Mouse (Mus musculus) R1 (cell line): Measurements from ENCODE around the gene Anks1b.
A peak's percentile ranks its signal among the peaks of the same experiment; 100 is the strongest.

Experiments
- DNase-seq: peaks from one replicate; pipeline ENCODE4 v3.0.0-alpha.2; 2018; ENCODE audit warnings: low read depth, low spot score

Gene Anks1b

GRCm38 (mm10) chr10:90724931-90725330 is 851.6 kb downstream of the Anks1b start:
- no peak for DNase-seq

GRCm38 (mm10) chr10:90728401-90729358 is 855.4 kb downstream of the Anks1b start:
- DNase-seq = peak; percentile 66

- DNase-seq = no peak
These were observed 856.2 kb downstream of the Anks1b start for GRCm38 (mm10) chr10:90729527-90729926.

DNA sequence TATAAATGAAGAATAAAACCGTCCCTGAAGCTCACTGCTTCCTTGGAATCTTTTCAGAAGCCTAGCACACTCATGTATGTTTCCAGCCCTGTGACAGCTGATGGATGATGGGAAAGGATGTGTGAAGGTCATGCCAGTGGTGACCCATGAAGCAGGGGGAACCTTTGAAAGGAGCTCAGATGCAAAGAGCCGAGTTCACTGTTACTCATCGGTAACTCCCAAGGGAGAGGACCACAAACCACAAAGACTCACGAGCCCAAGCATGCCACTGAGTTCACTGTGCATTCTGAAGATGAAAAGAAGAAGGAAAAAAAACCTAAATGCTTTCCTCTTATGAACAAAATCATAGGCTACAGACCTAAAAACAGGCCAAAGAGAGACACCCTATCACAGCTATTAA is 859.5 kb downstream of the Anks1b start:
- no peak for DNase-seq

DNA sequence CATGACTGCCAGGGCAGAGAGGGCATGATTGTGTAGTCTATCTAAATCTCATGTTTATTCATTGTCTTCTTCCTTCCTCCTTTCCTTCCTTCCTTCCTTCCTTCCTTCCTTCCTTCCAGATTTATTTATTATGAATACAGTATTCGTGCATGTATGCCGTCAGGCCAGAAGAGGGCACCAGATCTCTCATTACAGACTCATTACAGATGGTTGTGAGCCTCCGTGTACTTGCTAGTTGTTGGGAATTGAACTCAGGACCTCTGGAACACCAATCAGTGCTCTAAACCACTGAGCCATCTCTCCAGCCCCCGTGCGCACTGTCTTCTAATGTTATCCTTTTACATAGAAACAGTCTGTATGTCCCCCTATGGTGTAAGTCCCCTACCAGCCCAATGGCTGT is 860.3 kb downstream of the Anks1b start:
- peak; percentile 54 for DNase-seq

GRCm38 (mm10) chr10:90738475-90738874 is 865.2 kb downstream of the Anks1b start:
- DNase-seq = no peak

DNA sequence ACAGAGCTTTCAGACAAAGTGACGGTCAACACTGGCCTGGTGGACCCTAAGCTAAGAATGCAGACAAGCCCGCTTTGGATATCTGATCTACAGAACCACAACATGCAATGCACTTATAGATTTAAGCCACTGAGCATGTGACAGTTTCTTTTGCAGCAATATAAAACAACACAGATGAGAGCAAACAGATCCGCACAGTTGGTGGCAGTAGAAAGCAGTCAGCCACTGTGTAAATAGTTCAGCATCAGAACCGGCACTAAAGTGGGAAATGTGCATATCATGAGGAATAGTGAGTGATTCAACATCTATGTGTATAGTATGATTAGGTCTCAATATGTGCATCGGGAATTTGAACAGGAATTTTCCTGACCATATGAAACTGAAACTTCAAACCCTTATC is 867.6 kb downstream of the Anks1b start:
- DNase-seq = no peak

DNA sequence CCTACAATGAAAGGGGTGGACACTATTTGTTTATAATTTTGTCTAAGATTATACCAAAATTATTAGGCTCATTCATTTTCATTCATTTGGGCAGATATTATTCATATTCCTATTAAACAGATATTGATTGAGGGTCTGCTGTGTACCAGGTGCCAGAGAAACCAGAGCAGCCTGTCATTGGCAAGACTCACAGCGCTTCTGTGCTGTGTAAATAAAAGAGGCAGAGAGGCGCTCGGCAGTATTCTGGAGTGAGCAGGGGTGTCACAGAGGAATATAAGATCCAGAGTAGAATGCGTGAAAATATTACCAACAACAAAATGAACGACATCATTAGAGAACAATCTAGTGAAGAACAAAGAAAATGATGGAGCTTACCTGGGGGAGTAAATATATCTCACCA is 878.6 kb downstream of the Anks1b start:
- no peak for DNase-seq

DNA sequence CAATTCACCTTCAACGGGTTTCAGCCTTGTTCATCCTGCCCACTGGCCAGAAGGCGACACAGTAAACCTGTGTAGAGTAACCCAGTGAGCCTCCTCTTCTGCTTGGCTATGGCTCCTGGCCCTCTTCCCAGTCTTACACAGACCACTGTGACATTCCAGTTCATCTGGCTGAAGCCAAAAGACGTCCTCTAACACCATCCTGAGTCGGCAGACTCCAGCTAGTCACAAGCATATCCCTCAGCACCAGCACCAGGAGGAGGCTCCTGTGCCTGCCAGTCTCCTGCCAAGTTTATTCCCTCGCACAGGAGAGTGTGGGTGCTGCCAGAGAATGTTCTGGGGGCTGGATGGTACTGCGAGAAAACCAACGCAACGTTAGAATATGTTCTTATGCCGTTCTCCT is 879.8 kb downstream of the Anks1b start:
- no peak for DNase-seq

DNA sequence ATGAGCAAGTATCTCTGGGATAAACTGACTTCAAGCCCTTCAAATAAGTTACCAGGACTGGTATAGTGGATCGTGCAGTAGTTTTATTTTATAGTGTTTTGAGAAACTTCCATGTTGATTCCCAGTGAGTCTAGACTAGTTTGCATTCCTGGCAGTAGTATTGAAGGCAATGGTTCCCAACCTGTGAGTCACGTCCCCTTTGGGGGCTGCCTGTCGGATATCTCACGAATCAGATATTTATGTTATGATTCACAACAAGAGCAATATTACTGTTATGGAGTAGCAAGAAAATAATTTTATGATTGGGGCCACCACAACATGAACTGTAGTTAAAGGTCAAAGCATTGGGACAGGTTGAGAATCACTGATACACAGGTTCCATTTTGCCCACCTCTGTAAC is 884.5 kb downstream of the Anks1b start:
- no peak for DNase-seq

DNA sequence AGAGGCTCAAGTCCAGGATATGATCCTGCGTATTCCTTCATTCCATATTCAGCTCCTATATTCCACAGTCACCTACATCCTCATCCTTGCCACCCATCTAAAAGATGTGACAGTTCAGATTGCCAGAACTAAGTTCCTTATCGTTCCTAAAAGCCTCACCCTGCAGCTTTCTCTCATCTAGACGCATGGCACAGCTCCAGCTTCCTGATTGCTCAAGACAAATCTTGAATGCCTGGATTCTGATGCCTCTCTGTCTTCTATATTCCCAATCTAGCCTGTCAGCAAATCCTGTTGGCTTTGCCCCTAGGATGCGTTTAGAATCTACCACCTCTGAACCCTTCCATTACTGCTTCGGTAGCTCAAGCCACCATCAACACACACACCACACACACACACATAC is 886.6 kb downstream of the Anks1b start:
- DNase-seq = no peak

GRCm38 (mm10) chr10:90766261-90766660 is 893.0 kb downstream of the Anks1b start:
- DNase-seq = no peak

- peak; percentile 10 for DNase-seq
These were observed 897.2 kb downstream of the Anks1b start for GRCm38 (mm10) chr10:90770403-90770955.

GRCm38 (mm10) chr10:90771046-90771445 is 897.7 kb downstream of the Anks1b start:
- DNase-seq = no peak

DNA sequence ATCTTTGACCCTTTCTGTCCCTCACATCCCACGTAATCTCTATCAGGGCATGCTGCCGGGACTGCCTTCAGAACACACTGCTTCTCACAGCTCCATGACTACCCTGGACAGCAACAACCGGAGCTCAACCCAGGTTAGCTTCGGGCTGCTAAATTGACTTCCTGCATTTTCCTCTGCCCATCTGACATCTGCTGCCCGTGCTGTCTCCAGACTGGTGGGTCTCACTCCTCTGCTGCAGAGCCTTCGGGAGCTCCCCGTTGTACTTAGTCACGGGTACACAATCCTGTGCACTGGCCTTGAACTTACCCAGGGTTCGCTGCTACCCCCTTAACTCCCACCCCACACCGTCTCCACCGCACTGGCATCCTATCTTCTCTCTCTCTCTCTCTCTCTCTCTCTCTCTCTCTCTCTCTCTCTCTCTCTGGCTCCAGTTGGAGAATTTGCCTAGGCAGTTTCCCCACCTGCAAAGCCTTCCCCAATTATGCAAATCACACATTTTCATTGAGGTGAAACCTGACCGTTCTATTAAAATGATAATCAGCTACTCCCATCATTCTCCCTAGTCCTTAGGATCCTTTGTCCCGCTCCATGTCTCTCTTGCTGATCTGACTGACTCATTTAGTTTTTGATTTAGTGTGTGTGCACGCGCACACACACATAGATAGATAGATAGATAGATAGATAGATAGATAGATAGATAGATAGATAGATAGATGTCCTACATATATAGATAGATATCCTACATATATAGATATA is 898.3 kb downstream of the Anks1b start:
- peak; percentile 69 for DNase-seq

DNA sequence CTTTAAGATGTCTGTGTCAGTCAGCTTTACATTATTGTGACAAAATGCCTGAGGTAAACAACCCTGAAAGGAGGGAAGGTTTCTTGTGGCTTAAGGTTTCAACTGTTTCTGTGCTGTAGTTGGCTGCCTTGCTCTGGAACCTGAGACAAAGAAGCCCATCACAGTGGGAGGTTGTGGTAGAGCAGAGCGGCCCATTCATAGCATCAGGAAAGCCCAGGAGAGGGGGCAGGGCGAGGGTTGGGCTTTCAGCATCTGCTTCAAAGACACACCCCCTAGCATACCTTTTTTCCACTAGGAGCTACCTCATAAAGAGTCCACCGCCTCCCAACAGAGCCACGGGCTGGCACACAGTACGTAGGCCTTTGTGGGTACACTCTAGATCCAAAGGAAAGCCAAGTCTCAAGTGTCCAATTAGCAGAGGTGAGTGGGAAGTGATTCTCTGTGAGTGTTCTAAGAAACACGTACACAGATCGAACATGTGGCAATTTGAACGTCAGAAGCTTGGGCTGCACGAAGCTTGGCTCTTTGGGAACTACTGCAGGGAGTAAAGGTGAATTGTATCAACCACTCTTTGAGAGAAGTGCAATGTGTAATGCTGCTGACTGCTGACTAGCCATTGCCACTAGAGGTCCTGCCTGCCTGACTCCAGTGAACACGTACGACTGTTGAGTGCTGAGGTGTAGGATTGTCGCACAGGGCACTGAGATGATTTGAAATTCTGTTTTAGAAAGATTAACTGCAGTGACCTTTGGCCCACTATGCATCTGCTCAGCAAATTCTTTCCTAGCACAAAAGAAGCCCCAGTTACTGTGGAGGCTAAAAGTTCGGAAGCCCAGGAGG is 906.5 kb downstream of the Anks1b start:
- peak; percentile 96 for DNase-seq

- DNase-seq = no peak
These were observed 911.8 kb downstream of the Anks1b start for GRCm38 (mm10) chr10:90784981-90785650.

GRCm38 (mm10) chr10:90785680-90786079 is 912.4 kb downstream of the Anks1b start:
- DNase-seq = no peak

DNA sequence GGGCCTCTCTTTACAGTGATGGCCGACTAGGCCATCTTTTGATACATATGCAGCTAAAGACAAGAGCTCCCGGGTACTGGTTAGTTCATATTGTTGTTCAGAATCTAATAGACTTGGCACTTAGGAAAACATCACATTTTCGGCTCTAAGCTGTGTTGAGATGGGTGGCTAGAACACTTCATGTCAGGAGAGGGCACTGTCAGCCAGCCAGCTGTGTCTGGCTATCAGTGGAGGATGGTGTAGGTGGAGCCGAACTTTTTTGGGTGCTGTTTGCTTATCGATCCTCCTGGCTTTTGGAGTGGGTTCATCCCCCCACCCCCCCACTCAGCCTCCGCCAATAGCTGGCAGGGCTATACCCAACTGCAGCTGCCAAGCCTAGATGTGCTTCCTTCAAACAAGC is 929.8 kb downstream of the Anks1b start:
- no peak for DNase-seq

- DNase-seq = peak; percentile 96
These were observed 931.3 kb downstream of the Anks1b start for GRCm38 (mm10) chr10:90804602-90805095.
